Mouse (Mus musculus) regulatory T cell (primary cell): ENCODE data around the gene Chad.

Source experiments
- in situ Hi-C: fragments of 300-600 bp; cut with MboI, MseI; formaldehyde crosslinking; loops from one replicate; pipeline ENCODE4 v1.15.1; 2025; ENCODE audit warnings: high pct_unique_total_duplicates

Gene Chad

GRCm38 (mm10) chr11:94564437-94565150, at the start of gene Chad:
Gene Chad, plus strand, starts transcription at chr11:94565047.
- in situ Hi-C loops: no loop called here

- in situ Hi-C loops: no loop called here
Observed at GRCm38 (mm10) chr11:94521219-94521843, 43.5 kb upstream of the Chad start, which contains the start of gene Mycbpap. Gene Mycbpap, minus strand, starts transcription at chr11:94521742.

- in situ Hi-C loops: no loop called here
Observed at GRCm38 (mm10) chr11:94526171-94526879, 38.5 kb upstream of the Chad start.

GRCm38 (mm10) chr11:94528879-94529278, 36.0 kb upstream of the Chad start:
- in situ Hi-C loops: no loop called here

- in situ Hi-C loops: no loop called here
Observed at GRCm38 (mm10) chr11:94533171-94533570, 31.7 kb upstream of the Chad start.

- in situ Hi-C loops: no loop called here
Observed at GRCm38 (mm10) chr11:94538733-94539292, 26.0 kb upstream of the Chad start.

GRCm38 (mm10) chr11:94539761-94540160, 25.1 kb upstream of the Chad start:
- in situ Hi-C loops: no loop called here

GRCm38 (mm10) chr11:94542400-94542799, 22.4 kb upstream of the Chad start:
- in situ Hi-C loops: no loop called here

- in situ Hi-C loops: no loop called here
Observed at GRCm38 (mm10) chr11:94543344-94543743, 21.5 kb upstream of the Chad start.

GRCm38 (mm10) chr11:94543932-94544331, 20.9 kb upstream of the Chad start:
- in situ Hi-C loops: no loop called here

- in situ Hi-C loops: no loop called here
Observed at GRCm38 (mm10) chr11:94544422-94544821, 20.4 kb upstream of the Chad start.

- in situ Hi-C loops: no loop called here
Observed at GRCm38 (mm10) chr11:94546381-94546780, 18.5 kb upstream of the Chad start.

GRCm38 (mm10) chr11:94547271-94547670, 17.6 kb upstream of the Chad start:
- in situ Hi-C loops: no loop called here

- in situ Hi-C loops: no loop called here
Observed at GRCm38 (mm10) chr11:94548041-94548784, 16.6 kb upstream of the Chad start.

GRCm38 (mm10) chr11:94548888-94549690, 15.8 kb upstream of the Chad start, which contains the start of gene Rsad1:
Gene Rsad1, minus strand, starts transcription at chr11:94549255.
- in situ Hi-C loops: no loop called here

GRCm38 (mm10) chr11:94549691-94550441, 15.0 kb upstream of the Chad start:
- in situ Hi-C loops: no loop called here

- in situ Hi-C loops: no loop called here
Observed at GRCm38 (mm10) chr11:94550442-94550744, 14.5 kb upstream of the Chad start.

GRCm38 (mm10) chr11:94558226-94558625, 6.6 kb upstream of the Chad start:
- in situ Hi-C loops: no loop called here

GRCm38 (mm10) chr11:94563383-94563782, 1.5 kb upstream of the Chad start:
- in situ Hi-C loops: no loop called here

- in situ Hi-C loops: no loop called here
Observed at GRCm38 (mm10) chr11:94563821-94564220, 1.0 kb upstream of the Chad start.
